Mouse (Mus musculus) small intestine, adult 2 months (tissue): ENCODE data around the gene Dok5.

Experiments used
- CTCF ChIP-seq: fragments of 200-500 bp; IDR thresholded peaks from 2 replicates; pipeline ENCODE4 v1.5.1; 2012; ENCODE audit warnings: low read depth, mild to moderate bottlenecking, control low read depth, inconsistent platforms, low read length, moderate library complexity, mixed read lengths; ENCODE audit not compliant: insufficient replicate concordance, insufficient read length; ENCODE audit errors: extremely low read depth
- POLR2A ChIP-seq: fragments of 200-500 bp; IDR thresholded peaks from 2 replicates; pipeline ENCODE4 v1.6.1; 2012; ENCODE audit warnings: low read depth, mild to moderate bottlenecking, control low read depth, inconsistent platforms, low read length, moderate library complexity

DNA sequence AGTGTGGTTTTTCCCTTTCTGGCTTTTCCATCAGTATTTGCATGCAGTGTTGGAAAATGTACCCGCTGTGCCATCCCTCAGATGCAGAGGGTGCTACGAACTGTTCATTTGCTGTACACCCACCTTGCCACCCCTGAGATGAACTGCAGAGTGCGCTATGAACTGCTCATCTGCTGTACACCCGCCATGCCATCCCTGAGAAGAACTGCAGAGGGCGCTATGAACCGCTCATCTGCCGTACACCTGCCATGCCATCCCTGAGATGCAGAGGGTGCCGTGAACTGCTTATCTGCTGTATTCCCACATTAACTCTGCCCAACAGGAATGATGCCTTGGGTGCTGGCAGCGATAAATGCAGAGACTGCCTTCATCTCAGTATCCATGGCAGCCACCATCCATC, 171.8 kb downstream of the Dok5 start:
- TF ChIP-seq CTCF (no peak), POLR2A (no peak)
